Mouse (Mus musculus) liver, adult (tissue): Measurements from ENCODE around the gene Rsph14.

ENCODE experiments used
- GATA4 ChIP-seq: IDR thresholded peaks from 2 replicates; pipeline ENCODE4 v1.6.1; 2014; ENCODE audit warnings: mild to moderate bottlenecking, low read length; ENCODE audit not compliant: insufficient replicate concordance

The Rsph14 gene

GRCm38 (mm10) chr10:74933548-74934190, 98.7 kb downstream of the Rsph14 start:
- TF ChIP-seq GATA4, result no peak

GRCm38 (mm10) chr10:74932487-74932886, 99.9 kb downstream of the Rsph14 start:
- no peak for TF ChIP-seq GATA4

- no peak for TF ChIP-seq GATA4
Measured at GRCm38 (mm10) chr10:74931631-74932030, 100.8 kb downstream of the Rsph14 start.

GRCm38 (mm10) chr10:74930541-74930940, 101.8 kb downstream of the Rsph14 start:
- TF ChIP-seq GATA4, result no peak

GRCm38 (mm10) chr10:74929578-74929977, 102.8 kb downstream of the Rsph14 start:
- no peak for TF ChIP-seq GATA4

- TF ChIP-seq GATA4, result no peak
Measured at GRCm38 (mm10) chr10:74928276-74928675, 104.1 kb downstream of the Rsph14 start.

GRCm38 (mm10) chr10:74925324-74925723, 107.1 kb downstream of the Rsph14 start:
- no peak for TF ChIP-seq GATA4

- TF ChIP-seq GATA4, result no peak
Measured at GRCm38 (mm10) chr10:74924274-74924673, 108.1 kb downstream of the Rsph14 start.

GRCm38 (mm10) chr10:74922763-74923162, 109.6 kb downstream of the Rsph14 start:
- no peak for TF ChIP-seq GATA4

- TF ChIP-seq GATA4, result no peak
Measured at GRCm38 (mm10) chr10:74921614-74922013, 110.8 kb downstream of the Rsph14 start.

- no peak for TF ChIP-seq GATA4
Measured at GRCm38 (mm10) chr10:74920853-74921567, 111.4 kb downstream of the Rsph14 start.

GRCm38 (mm10) chr10:74919277-74919676, 113.1 kb downstream of the Rsph14 start:
- TF ChIP-seq GATA4, result no peak

- no peak for TF ChIP-seq GATA4
Measured at GRCm38 (mm10) chr10:74908431-74908830, 124.0 kb downstream of the Rsph14 start.
